Mouse (Mus musculus): ENCODE results near the gene Ostm1. TPM values are rescaled to one million over a fixed set of nuclear protein-coding genes. Genes with fewer than 3 reads are reported as not detected.

Ostm1 gene
- polyA plus RNA-seq, 1 experiment = 0.34 TPM

DNA sequence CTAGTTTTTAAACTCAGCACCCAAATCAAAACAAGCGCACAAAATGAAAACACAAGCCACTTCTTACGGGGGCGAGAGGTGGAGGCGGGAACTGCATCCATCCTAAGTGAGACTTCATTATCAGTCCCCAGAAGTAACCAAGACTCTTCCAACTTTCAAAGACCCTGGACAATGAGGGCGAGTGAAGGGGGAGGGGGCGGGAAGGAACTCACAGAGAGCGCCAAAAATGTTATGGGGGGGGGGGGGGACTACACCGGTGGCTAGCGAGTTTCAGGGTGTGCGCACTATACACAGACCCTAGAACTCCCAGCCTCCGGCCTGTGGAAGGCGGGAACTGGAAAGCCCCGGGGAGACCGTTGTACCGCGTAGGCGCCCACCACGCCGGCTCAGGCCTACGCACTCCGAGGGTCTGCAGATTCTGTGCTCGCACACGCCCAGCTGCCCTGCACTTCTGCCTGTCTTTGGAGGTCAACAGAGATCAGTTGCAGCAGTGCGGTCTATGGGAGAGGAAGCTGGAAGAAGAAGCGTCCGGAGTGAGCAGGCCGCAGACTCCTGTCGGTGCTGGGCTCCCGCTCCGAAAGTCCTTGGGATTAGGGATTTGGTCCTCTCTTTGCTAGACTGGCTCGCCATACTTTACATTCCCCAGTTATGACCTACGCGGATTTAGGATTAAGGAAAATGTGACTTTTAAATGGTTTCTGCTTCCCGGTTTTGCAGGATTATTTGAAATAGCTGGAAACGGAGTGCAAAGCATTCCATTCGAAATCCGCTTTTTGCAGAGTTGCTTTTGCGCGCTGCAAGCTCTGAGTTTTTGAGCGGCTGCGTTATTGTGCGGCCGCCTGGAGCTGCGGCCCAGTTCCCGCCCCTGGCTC is 1.7 kb upstream of the Ostm1 start:
- Histone ChIP-seq H3K4me3 (replicated peaks) (no peak overlapping the region), H3K9me3 (ENCODE audit: control insufficient read depth, low read length) (peaks cover 50% of the 10 kb centered on the region), H3K4me1 (ENCODE audit: control insufficient read depth) (peaks cover 5% of the 10 kb centered on the region), H3K36me3 (ENCODE audit: control insufficient read depth) (no peaks in the 10 kb centered on the region), H3K27me3 (ENCODE audit: control insufficient read depth) (peaks cover 100% of the 10 kb centered on the region)
- no peak for TF ChIP-seq GATA1 (IDR thresholded peaks at IDR 0.05; ENCODE audit: low read length)

DNA sequence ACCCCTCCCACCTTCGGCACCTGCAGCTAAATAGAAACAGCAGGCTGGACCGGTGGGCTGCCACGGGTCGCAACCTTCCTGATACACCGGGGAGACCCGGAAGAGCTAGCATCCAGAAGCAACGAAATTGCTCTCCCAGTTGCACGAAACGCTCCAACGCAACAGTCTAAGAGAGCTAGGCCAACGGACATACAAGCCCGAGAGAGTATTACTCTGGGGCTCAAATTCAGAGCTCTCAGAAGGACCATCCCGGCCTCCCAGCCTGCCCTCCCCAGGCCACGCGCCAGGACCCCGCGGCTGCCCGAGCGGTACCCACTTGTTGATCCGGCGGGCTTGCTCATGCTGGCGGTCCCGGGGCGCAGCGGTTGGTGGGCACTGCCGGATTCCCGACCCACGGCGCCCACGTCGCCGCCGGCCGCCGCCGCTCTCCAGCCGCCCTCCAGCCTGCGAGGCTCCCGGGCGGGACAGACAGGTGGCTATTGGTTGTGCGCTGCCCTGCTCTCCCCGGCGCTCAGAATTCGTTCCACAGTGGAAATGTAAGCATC is 984 bp upstream of the Ostm1 start:
- TF ChIP-seq TAL1 (IDR thresholded peaks at IDR 0.05; ENCODE audit: low read length) (no peak), GATA1 (IDR thresholded peaks at IDR 0.05; ENCODE audit: low read length) (no peak)
- Histone ChIP-seq H3K4me3 (replicated peaks) (no peak overlapping the region), H3K4me1 (ENCODE audit: control insufficient read depth) (peaks cover 5% of the 10 kb centered on the region)

DNA sequence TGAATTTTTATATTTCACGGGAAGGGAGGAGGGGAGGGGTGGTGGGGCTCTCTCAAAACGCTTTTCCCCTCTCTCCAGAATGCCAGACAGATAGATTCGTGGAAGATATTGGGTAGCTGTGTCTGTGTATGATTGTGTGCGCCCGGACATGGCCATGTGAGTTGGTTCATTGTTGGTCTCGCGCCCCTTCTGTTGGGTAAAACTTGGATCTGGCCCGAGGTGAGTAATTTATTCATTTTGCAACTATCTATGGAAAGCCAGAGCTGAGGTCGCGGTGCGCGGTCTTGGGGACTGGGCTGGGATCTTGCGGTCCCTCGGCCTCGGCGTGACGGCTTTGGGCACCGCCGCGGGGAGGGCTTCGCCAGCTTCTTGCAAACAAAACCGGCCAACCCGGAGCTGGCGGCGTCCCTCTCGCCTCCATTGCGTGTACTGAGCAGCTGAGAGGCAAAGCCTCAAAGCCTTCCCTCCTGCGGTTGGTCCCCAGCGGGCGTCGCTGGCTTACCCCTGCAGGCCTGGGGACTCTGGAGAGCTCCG is 347 bp downstream of the Ostm1 start:
- Histone ChIP-seq H3K9me3 (ENCODE audit: control insufficient read depth, low read length) (peaks cover 41% of the 10 kb centered on the region), H3K4me3 (replicated peaks) (no peak overlapping the region), H3K36me3 (ENCODE audit: control insufficient read depth) (no peaks in the 10 kb centered on the region), H3K27me3 (ENCODE audit: control insufficient read depth) (peaks cover 100% of the 10 kb centered on the region), H3K4me1 (ENCODE audit: control insufficient read depth) (peaks cover 5% of the 10 kb centered on the region)
- TF ChIP-seq GATA1 (IDR thresholded peaks at IDR 0.05; ENCODE audit: low read length) (no peak), TAL1 (IDR thresholded peaks at IDR 0.05; ENCODE audit: low read length) (no peak)

More for the DNA sequence above, 984 bp upstream of the Ostm1 start:
- Histone ChIP-seq H3K9me3 (ENCODE audit: control insufficient read depth, low read length) (peaks cover 46% of the 10 kb centered on the region), H3K36me3 (ENCODE audit: control insufficient read depth) (no peaks in the 10 kb centered on the region), H3K27me3 (ENCODE audit: control insufficient read depth) (peaks cover 100% of the 10 kb centered on the region)

- Histone ChIP-seq H3K36me3 (ENCODE audit: control insufficient read depth) (no peaks in the 10 kb centered on the region), H3K4me3 (replicated peaks) (no peak overlapping the region), H3K27me3 (ENCODE audit: control insufficient read depth) (peaks cover 100% of the 10 kb centered on the region), H3K9me3 (ENCODE audit: control insufficient read depth, low read length) (peaks cover 39% of the 10 kb centered on the region), H3K4me1 (ENCODE audit: control insufficient read depth) (peaks cover 5% of the 10 kb centered on the region)
- no peak for TF ChIP-seq TAL1 (IDR thresholded peaks at IDR 0.05; ENCODE audit: low read length)
- no peak for TF ChIP-seq GATA1 (IDR thresholded peaks at IDR 0.05; ENCODE audit: low read length)
Measured at GRCm38 (mm10) chr10:42584436-42584983, 888 bp downstream of the Ostm1 start.

DNA sequence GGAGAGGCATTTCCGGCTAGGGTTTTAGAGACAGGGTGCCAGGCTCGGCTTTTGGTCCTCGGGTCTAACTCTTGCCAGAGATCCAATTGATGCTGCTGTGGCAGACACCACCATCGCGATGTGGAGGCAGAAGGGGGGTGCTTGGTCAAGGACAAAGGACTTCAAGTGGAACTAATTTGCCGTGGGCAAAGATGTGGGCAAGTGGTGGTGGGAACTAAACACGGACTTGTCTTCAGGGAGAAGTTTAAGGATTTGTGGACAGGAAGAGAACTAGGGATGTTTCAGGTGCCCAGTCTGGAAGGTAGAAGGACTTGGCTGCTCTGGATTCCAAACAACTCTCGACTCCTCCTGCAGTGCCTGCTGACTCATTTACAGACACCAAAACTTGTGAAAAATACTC is 1.5 kb downstream of the Ostm1 start:
- Histone ChIP-seq H3K4me1 (ENCODE audit: control insufficient read depth) (peaks cover 5% of the 10 kb centered on the region), H3K9me3 (ENCODE audit: control insufficient read depth, low read length) (peaks cover 33% of the 10 kb centered on the region), H3K4me3 (replicated peaks) (no peak overlapping the region), H3K36me3 (ENCODE audit: control insufficient read depth) (no peaks in the 10 kb centered on the region), H3K27me3 (ENCODE audit: control insufficient read depth) (peaks cover 100% of the 10 kb centered on the region)
- TF ChIP-seq TAL1 (IDR thresholded peaks at IDR 0.05; ENCODE audit: low read length) (no peak), GATA1 (IDR thresholded peaks at IDR 0.05; ENCODE audit: low read length) (no peak)

GRCm38 (mm10) chr10:42585596-42586305 is 2.1 kb downstream of the Ostm1 start:
- H3K36me3 ChIP-seq (ENCODE audit: control insufficient read depth) = no peaks in the 10 kb centered on the region
- H3K4me1 ChIP-seq (ENCODE audit: control insufficient read depth) = peaks cover 5% of the 10 kb centered on the region
- no peak overlapping the region for H3K4me3 ChIP-seq (replicated peaks)
- H3K27me3 ChIP-seq (ENCODE audit: control insufficient read depth) = peaks cover 100% of the 10 kb centered on the region
- TF ChIP-seq GATA1 (IDR thresholded peaks at IDR 0.05; ENCODE audit: low read length) (no peak), TAL1 (IDR thresholded peaks at IDR 0.05; ENCODE audit: low read length) (no peak)
- H3K9me3 ChIP-seq (ENCODE audit: control insufficient read depth, low read length) = peaks cover 31% of the 10 kb centered on the region

GRCm38 (mm10) chr10:42587961-42588750 is 4.5 kb downstream of the Ostm1 start:
- Histone ChIP-seq H3K4me3 (replicated peaks) (no peak overlapping the region), H3K27me3 (ENCODE audit: control insufficient read depth) (peaks cover 100% of the 10 kb centered on the region), H3K36me3 (ENCODE audit: control insufficient read depth) (no peaks in the 10 kb centered on the region), H3K4me1 (ENCODE audit: control insufficient read depth) (peaks cover 13% of the 10 kb centered on the region), H3K9me3 (ENCODE audit: control insufficient read depth, low read length) (peaks cover 21% of the 10 kb centered on the region)
- TF ChIP-seq TAL1 (IDR thresholded peaks at IDR 0.05; ENCODE audit: low read length) (no peak), GATA1 (IDR thresholded peaks at IDR 0.05; ENCODE audit: low read length) (no peak)

DNA sequence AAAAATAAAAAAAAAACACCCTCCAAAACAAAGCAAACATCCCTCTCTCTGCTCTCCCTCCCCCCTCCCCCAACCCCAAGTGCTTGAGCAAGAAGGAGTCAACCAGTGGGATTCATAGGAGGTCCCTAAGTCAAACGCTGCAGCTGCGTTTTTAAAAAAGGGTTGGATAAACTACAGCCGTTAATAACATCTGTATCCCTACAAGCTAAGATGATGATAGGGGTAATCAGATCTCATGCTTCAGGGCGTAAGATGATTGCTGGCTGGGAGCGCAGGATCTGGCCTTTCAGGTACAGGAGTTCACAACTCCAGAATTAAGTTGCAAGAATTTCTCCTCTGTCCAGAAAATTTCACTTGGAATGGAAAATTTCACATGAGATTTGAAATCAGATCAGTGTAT is 5.9 kb downstream of the Ostm1 start:
- Histone ChIP-seq H3K36me3 (ENCODE audit: control insufficient read depth) (no peaks in the 10 kb centered on the region), H3K9me3 (ENCODE audit: control insufficient read depth, low read length) (peaks cover 12% of the 10 kb centered on the region), H3K4me1 (ENCODE audit: control insufficient read depth) (peaks cover 9% of the 10 kb centered on the region), H3K4me3 (replicated peaks) (no peak overlapping the region), H3K27me3 (ENCODE audit: control insufficient read depth) (peaks cover 100% of the 10 kb centered on the region)
- TF ChIP-seq TAL1 (IDR thresholded peaks at IDR 0.05; ENCODE audit: low read length) = no peak
- TF ChIP-seq GATA1 (IDR thresholded peaks at IDR 0.05; ENCODE audit: low read length) = no peak
